Mouse (Mus musculus) mesoderm, embryonic 11.5 days (tissue): ENCODE measurements around the gene AC109138.7.

Experiments
- DNase-seq: peaks from one replicate; pipeline ENCODE4 v3.0.0-alpha.2; 2012; ENCODE audit warnings: low read depth, low spot score

AC109138.7 gene

GRCm38 (mm10) chr19:4214071-4214770 is at the start of gene AC109138.7, which contains the start of gene Clcf1:
AC109138.7 (plus strand) TSS chr19:4214357.
Clcf1 (plus strand) TSS chr19:4214238.
- no peak for DNase-seq

DNA sequence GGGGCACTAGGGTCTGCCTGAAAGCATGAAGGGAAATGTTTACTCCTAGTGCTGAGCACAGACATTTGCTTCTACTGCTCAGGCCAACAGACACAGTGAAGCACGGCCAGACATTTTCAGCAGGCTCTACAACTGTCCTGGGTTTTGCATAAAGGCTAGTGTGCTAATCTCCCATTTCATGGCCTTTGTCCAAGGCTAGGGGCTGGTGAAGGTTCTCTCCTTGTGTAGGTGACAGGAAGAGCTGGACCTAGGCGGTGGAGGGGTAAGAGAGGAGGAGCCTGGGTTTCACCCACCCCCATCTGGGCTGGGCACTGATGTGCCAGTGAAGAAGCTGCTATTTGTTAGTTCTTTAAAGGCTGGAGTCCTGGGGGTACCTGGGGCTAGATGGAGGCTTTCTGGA is 49.4 kb upstream of the AC109138.7 start:
- DNase-seq, result no peak

- no peak for DNase-seq
Observed at GRCm38 (mm10) chr19:4166678-4167476, 47.3 kb upstream of the AC109138.7 start.

- peak; percentile 99 for DNase-seq
Observed at GRCm38 (mm10) chr19:4169378-4169784, 44.8 kb upstream of the AC109138.7 start.

DNA sequence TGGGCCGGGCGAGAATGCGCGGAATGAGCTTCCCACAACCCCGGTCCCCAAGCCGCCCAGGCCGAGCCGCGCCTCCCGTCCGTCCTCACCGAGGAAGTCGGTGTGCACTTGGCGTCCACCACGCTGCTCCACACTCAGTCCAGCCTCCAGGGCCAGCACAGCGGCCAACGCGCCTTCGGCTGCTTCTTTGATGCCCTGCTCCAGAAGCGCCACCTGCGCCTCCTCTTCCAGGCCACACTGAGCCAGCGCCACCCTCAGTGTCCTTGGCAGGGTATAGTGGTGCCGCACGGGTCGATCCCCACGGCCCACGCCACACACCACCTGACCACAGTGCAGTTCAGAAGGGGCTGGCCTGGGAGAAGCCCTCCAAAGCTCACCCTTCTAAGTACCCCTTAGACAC is 44.3 kb upstream of the AC109138.7 start:
- DNase-seq, result no peak

DNA sequence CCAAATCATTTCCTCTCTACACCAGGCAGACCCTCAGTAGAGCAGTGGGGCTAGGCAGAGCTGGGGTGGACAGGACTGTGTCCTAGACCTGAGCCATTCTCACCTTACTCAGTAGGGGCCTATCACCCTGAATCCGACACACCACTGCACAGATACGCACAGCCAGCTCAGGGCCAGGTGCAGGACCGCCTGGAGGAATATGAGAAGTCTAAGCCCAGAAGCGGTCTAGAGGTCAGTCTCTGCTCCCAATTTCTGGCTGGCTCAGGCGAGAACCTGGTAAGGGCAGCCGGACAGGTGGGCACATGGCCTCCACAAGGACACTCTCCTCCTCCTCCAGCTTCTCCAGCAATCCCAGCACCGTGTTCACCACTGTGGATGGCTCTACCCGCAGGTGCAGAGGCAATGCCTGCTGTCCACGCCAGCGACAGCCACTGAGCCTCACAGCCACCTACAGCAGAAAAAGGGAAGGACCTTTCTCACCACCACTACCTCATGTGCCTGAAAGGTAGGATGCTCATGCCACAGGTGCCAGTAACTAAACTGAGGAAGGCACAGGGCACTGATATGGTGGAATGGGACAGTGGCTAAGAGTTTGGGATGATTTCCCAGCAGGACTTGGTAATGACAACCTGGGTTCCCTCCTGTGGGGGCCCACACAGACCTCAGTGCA is 43.3 kb upstream of the AC109138.7 start:
- DNase-seq, result no peak

DNA sequence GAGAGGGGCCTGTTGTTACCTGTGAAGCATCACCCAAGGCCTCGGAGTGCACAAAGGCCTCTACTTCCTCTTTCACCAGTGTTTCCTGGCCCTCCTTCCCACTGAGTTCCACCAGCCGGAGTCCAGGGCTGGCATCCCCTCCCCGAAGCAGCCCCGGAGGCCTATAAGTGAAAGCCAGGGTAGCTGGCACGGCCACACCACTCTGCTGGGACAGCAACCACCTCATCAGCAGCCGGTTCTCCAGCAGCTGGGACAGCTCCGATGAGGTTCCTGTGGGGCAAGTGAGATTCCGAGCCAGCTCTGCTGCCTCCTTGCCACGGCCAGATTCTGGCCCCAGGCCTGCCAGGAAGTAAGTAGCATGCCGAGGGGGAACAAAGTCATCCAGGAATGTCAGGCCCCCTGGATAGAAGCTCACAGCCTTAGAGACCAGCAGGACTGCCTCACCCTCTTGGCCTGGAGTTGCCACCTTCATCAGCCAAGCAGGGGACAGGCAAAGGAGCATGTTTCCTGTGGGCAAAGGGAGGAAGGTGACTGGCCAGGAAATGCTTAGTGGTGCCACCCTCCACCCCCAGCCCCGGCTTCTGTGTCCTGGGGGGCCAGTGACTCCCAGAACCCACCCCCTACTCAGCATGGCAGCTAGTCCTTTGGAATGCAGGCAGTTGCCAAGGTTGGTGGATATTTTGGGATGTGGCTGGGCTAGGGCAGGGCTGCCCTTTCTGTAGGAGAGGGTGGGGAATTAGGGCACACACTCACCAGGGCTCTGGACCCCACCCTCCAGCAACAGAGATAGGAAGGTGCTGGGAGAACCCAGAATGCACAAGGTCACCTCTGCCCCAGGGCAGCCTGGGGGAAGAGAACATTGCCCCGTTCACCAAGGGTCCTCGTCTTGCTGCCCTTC is 42.5 kb upstream of the AC109138.7 start:
- no peak for DNase-seq

DNA sequence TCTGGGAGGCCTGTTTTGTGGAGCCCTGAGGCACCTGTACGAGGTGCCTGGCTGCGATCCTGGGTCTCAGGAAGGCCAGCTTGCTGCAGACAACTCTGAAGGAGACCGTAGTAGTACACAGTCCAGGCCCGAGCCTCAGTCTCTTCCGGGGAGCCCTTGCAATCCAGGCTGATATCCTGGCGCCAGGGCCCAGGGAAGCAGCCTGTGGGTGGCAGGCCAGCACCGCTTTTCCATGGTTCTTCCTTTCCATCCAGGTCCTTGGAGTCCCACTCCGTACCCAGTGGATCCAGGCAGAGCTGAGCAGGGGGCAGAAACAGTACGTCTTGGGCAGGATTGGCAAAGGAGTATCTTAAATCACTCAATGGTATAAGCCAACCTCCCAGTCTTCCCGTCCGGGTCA is 41.2 kb upstream of the AC109138.7 start:
- no peak for DNase-seq

DNA sequence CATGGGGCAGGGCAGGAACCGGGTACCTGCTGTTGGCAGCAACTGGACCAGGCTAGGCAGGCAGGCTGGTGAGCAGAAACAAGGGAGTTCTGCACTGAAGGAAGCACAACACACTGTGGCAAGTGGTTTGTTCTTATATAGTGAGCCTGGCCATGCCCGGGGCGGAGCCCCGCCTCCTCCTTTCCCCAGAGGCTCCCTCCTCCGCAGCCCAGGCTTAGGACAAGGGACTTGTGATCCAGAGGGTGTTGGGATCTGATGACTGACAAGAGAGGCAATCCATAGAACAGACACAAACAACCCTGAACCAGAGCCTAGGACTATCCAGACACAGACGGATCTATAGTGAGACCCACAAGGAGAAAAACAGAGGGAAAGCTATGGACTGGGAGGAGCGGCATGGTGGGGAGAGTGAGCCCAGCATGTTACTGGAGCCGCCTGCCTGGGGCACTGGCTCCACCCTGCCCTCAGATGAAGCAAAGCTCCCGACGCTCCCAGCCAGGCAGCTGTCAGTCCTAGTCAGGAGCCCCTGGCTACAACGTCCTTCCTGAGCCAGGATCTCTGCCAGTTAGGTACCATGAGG is 38.7 kb upstream of the AC109138.7 start, which contains the start of gene Carns1:
Carns1 (minus strand) TSS at position 112 of the 580 bp plus-strand sequence.
- DNase-seq, result peak; percentile 31

GRCm38 (mm10) chr19:4180411-4180810 is 33.7 kb upstream of the AC109138.7 start:
- no peak for DNase-seq

DNA sequence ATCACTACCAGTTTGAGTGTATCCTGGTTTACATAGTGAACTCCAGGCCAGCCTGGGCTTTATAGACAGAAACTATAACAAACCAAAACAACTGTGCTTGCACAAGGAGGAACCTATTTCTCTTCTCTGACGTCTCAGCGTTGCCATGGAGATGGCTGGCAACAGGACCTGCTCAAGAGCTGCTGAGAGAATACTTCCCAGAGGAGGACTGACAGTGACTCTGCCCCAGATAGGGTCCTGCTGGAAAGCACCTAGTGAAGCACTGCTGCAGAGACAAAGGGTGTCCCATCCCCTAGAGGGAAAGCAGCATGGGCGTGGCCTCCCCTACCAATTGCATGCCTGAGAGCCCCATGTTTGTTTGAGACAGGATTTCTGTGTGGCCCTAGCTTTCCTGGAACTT is 32.3 kb upstream of the AC109138.7 start:
- DNase-seq, result peak; percentile 63

GRCm38 (mm10) chr19:4183689-4184088 is 30.5 kb upstream of the AC109138.7 start:
- no peak for DNase-seq

GRCm38 (mm10) chr19:4184976-4185975 is 28.9 kb upstream of the AC109138.7 start:
- DNase-seq, result no peak

- DNase-seq, result no peak
Observed at GRCm38 (mm10) chr19:4187303-4187702, 26.9 kb upstream of the AC109138.7 start.

DNA sequence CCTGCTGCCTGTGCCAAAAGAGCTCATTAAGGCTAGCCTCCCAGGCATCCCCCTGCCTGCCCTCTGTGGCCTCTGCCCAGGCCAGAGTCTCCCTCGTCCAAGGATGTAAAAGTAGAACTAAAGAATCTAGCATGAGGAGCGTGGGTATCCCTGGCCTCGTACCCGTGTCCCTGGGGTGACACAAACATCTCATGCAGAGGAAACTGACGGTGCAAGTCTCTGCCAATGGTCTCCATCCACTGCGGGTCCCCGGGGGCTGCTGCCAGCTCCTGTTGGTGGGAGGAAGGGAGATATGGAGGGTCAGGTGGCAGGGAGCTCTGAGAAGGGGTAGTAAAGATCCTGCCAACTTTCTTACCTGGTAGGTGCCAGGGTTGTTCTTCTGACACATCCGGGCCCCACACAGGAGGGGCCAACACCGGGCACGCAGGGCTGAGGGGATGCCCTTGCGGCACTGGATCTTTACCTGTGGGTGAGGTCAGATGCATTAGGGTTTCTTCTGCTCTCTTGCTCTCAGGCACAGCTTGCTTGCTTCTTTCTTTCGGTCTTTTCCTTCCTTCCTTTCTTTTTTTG is 25.0 kb upstream of the AC109138.7 start:
- no peak for DNase-seq

GRCm38 (mm10) chr19:4190831-4191334 is 23.3 kb upstream of the AC109138.7 start, which contains the start of gene Tbc1d10c:
Tbc1d10c (minus strand) TSS chr19:4191284.
- DNase-seq, result no peak

GRCm38 (mm10) chr19:4191528-4192250 is 22.5 kb upstream of the AC109138.7 start, which contains the start of gene Ppp1ca:
Ppp1ca (plus strand) TSS chr19:4192065.
- DNase-seq, result peak; percentile 96
